Mouse (Mus musculus) intestine, postnatal 0 days (tissue): ENCODE data around the gene Gm14214. TPM values are rescaled to one million over a fixed set of nuclear protein-coding genes. Genes with fewer than 3 reads are reported as not detected.

Experiments used
- ATAC-seq: fragments of 200-750 bp; cut with Nextera tagmentation; 2 replicates; pipeline ENCODE4 v1.8.0; 2017; ENCODE audit warnings: mild to moderate bottlenecking, moderate TSS enrichment, moderate library complexity
- H3K27ac ChIP-seq: fragments of 300-500 bp; sonication (generic); 2 replicates; pipeline ENCODE4 v1.5.1; 2014; ENCODE audit warnings: mild to moderate bottlenecking, low read depth, low read length, moderate library complexity
- H3K27me3 ChIP-seq: fragments of 300-500 bp; sonication (generic); replicated peaks from 2 replicates; pipeline ENCODE4 v1.6.1; 2014; ENCODE audit warnings: low read length, mixed read lengths; ENCODE audit not compliant: control insufficient read depth, insufficient read depth
- H3K36me3 ChIP-seq: fragments of 300-500 bp; sonication (generic); 2 replicates; pipeline ENCODE4 v1.6.1; 2014; ENCODE audit warnings: mild to moderate bottlenecking, moderate library complexity; ENCODE audit not compliant: control insufficient read depth, insufficient read depth
- H3K4me1 ChIP-seq: fragments of 300-500 bp; sonication (generic); replicated peaks from 2 replicates; pipeline ENCODE4 v1.6.1; 2014; ENCODE audit warnings: antibody characterized with exemption, low read length, mixed read lengths; ENCODE audit not compliant: control insufficient read depth, insufficient read depth
- H3K4me2 ChIP-seq: fragments of 300-500 bp; sonication (generic); replicated peaks from 2 replicates; pipeline ENCODE4 v1.6.1; 2014; ENCODE audit warnings: low read depth, mild to moderate bottlenecking, moderate library complexity
- H3K4me3 ChIP-seq: fragments of 300-500 bp; sonication (generic); 2 replicates; pipeline ENCODE4 v1.5.1; 2014; ENCODE audit warnings: low read depth, low read length
- H3K9ac ChIP-seq: fragments of 300-500 bp; sonication (generic); 2 replicates; pipeline ENCODE4 v1.6.1; 2014; ENCODE audit warnings: mild to moderate bottlenecking, low read depth, low read length
- H3K9me3 ChIP-seq: fragments of 300-500 bp; sonication (generic); 2 replicates; pipeline ENCODE4 v1.6.1; 2016; ENCODE audit warnings: mixed run types; ENCODE audit not compliant: control insufficient read depth
- CTCF ChIP-seq: sonication (generic); IDR thresholded peaks from 2 replicates; pipeline ENCODE4 v1.5.1; 2016; ENCODE audit warnings: low read depth, mild to moderate bottlenecking, control low read depth, antibody characterized with exemption, moderate library complexity
- WGBS: fragments of 180-500 bp; shearing (Covaris S2); extraction: QIAGEN DNeasy Blood & Tissue Kit; methylation state at CpG from one replicate; pipeline ENCODE4 v1.1.7; 2014; 5-methylcytosine and 5-hydroxymethylcytosine counted together
- polyA plus RNA-seq: library from polyadenylated mRNA; unstranded; fragments of >200 nt; fragmentation: Nextera tagmentation; extraction: Ambion mirVana; gene quantifications from 2 replicates; pipeline ENCODE4 v1.2.1, GENCODE M21; 2015

Gm14214 gene
- polyA plus RNA-seq, 1 experiment from 2014 or later = not detected

DNA sequence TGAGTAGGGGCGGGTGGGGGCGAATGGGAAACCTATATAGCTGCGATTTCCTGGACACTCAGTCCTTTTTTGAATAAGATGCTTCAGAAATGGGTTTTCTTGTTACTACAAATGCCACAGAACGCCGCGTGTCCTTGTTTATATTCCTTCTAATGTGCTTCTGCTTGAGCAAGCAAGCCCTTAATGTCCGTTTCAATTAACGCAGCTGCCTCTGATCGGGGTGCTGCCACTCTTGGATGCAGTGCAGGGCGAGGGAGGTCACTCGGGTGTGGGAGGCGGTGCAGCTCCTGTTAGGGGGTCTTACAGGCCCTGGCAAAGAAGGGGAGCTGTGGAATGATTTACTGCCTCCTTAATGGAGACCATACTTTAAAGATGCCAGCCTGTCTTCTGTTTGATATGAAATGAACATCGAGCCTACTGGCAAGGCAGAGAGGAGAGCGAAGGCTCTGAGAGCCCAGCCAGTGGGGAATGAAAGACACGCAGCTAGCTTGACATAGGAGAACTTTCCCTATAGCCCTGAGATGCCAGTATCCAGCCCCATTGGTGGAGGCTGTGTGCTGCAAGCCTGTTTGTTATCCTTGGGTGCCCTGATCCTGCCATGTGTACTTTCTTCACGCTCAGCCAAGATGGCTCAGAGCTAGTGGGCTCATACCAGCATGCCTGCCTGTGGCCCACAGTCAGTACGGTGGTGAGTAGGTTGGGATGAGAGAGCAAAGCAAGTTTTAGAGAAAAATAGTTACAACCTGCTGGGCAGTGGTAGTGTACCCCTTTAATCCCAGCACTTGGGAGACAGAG is 13.2 kb upstream of the Gm14214 start:
- Histone ChIP-seq H3K4me2 (no peak overlapping the region), H3K9me3 (no peaks in the 10 kb centered on the region), H3K9ac (no peak overlapping the region), H3K36me3 (no peaks in the 10 kb centered on the region), H3K4me3 (no peak overlapping the region), H3K27ac (no peak overlapping the region), H3K4me1 (no peaks in the 10 kb centered on the region), H3K27me3 (no peaks in the 10 kb centered on the region)
- no peak for TF ChIP-seq CTCF
- no peak for ATAC-seq
- WGBS = 76% methylated on average over 17 of the region's 17 CpGs

DNA sequence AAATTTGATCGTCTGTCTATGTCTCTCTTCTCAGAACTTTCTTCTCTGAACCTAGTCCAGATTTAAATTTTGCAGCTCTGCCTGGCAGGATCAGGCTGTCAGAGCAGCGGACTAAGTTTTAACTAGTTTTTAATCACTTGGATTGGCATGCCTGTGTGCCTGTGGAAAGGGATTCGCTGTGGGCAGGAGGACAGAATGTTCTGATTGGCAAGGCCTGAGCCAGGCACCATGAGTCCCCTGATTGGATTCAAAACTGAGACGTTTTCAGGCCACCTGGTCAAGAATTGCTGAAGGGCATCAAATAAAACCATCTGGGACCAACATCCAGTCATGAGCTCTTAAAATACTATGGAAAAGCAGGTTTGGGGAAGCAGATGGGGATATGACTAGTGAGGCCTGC is 12.5 kb upstream of the Gm14214 start:
- no peak for ATAC-seq
- Histone ChIP-seq H3K27ac (no peak overlapping the region), H3K27me3 (no peaks in the 10 kb centered on the region), H3K4me3 (no peak overlapping the region), H3K36me3 (no peaks in the 10 kb centered on the region), H3K4me1 (no peaks in the 10 kb centered on the region), H3K9me3 (no peaks in the 10 kb centered on the region), H3K9ac (no peak overlapping the region), H3K4me2 (no peak overlapping the region)
- WGBS = 78% methylated on average over 4 of the region's 4 CpGs
- no peak for TF ChIP-seq CTCF

DNA sequence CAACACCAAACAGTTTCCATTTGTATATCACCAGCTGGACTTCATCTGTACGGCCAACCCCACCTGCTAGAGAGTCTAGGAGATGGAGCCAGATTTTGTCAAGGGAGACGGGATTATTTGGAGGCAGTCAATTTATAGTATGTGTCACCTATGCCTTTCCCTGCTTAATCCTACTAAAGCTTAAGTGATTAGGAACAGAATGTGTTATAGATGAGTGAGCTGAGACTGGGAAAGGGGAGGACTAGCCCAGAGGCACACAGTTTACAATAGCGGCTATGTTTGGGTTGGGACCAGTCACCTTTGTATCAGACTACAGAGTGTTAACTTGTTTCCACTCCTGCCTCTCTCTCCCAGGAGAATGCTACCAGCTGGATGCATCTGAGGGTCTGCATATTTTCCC is 9.8 kb upstream of the Gm14214 start:
- no peak for TF ChIP-seq CTCF
- no peak for ATAC-seq
- Histone ChIP-seq H3K27me3 (no peaks in the 10 kb centered on the region), H3K9me3 (no peaks in the 10 kb centered on the region), H3K4me3 (no peak overlapping the region), H3K4me2 (no peak overlapping the region), H3K9ac (no peak overlapping the region), H3K27ac (no peak overlapping the region), H3K4me1 (no peaks in the 10 kb centered on the region), H3K36me3 (no peaks in the 10 kb centered on the region)
- 57% methylated on average over 3 of the region's 3 CpGs for WGBS

DNA sequence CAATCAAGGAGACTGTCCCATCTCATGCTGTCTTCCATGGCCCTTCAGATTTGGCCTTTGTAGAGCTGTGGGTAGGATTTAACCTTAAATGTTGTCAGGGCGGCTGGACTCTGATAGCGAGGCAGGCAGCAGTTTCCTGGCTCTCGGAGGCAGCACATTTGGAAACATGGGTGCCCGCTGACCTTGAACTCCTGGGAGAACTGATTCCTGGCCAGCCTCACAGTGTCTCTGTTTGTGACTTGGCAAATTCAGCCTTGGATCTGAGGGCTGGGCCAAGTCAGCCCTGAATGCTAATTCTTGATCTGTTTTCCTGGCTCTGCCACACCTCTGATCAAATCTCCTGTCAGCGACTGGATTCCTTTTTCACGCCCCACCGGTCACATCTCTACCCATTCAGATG is 6.7 kb upstream of the Gm14214 start:
- Histone ChIP-seq H3K27ac (no peak overlapping the region), H3K4me1 (no peaks in the 10 kb centered on the region), H3K27me3 (no peaks in the 10 kb centered on the region), H3K9ac (no peak overlapping the region), H3K9me3 (no peaks in the 10 kb centered on the region), H3K4me2 (no peak overlapping the region), H3K4me3 (no peak overlapping the region), H3K36me3 (no peaks in the 10 kb centered on the region)
- ATAC-seq = no peak
- 73% methylated on average over 7 of the region's 7 CpGs for whole genome bisulfite sequencing
- no peak for TF ChIP-seq CTCF

DNA sequence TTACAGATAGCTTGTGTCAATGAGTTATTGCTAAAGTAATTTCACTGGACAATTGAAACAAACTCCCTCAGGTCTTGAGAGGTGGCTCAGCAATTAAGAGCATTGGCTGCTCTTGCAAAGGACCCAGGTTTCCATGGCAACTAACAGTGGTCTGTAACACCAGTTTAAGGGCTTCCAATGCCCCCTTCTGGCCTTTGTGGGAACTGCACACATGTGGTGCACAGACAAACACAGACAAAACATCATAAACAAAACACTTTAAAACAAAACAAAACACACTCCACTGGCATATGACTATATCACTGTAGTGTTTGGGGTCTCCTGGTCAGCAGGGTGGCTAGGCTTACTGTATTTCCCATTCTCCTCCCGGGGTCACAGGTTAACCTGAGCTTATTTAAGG is 4.2 kb upstream of the Gm14214 start:
- Histone ChIP-seq H3K4me2 (no peak overlapping the region), H3K27ac (no peak overlapping the region), H3K9me3 (no peaks in the 10 kb centered on the region), H3K4me3 (no peak overlapping the region), H3K9ac (no peak overlapping the region), H3K4me1 (no peaks in the 10 kb centered on the region), H3K36me3 (no peaks in the 10 kb centered on the region), H3K27me3 (no peaks in the 10 kb centered on the region)
- peak; percentile 60 for TF ChIP-seq CTCF
- WGBS = 80% methylated on average over 1 of the region's 1 CpGs
- ATAC-seq = no peak

DNA sequence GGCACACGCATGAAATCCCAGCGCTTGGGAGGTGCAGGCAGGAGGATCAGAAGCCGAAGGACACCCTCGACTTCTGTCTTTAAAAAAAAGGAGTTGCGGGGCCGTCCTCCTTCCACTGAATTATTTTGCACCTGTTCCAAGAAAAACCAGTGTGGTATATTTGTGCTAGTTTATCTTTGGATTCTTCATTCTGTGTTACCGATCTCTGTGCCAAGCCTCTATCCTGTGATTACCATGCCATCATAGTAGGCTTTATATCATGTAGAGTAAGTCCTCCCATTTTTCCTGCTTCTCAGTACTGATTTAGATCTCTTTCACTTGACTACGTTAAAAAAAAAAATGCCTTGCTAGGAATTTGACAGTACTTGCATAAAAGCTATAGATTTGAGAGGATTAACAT is 1.8 kb upstream of the Gm14214 start:
- WGBS = 80% methylated on average over 8 of the region's 8 CpGs
- TF ChIP-seq CTCF = no peak
- Histone ChIP-seq H3K27ac (no peak overlapping the region), H3K27me3 (no peaks in the 10 kb centered on the region), H3K9me3 (no peaks in the 10 kb centered on the region), H3K4me2 (no peak overlapping the region), H3K9ac (no peak overlapping the region), H3K4me1 (no peaks in the 10 kb centered on the region), H3K4me3 (no peak overlapping the region), H3K36me3 (no peaks in the 10 kb centered on the region)
- ATAC-seq = no peak
